ENCODE assay signal across 20 mouse cellular contexts in the genomic region with DNA sequence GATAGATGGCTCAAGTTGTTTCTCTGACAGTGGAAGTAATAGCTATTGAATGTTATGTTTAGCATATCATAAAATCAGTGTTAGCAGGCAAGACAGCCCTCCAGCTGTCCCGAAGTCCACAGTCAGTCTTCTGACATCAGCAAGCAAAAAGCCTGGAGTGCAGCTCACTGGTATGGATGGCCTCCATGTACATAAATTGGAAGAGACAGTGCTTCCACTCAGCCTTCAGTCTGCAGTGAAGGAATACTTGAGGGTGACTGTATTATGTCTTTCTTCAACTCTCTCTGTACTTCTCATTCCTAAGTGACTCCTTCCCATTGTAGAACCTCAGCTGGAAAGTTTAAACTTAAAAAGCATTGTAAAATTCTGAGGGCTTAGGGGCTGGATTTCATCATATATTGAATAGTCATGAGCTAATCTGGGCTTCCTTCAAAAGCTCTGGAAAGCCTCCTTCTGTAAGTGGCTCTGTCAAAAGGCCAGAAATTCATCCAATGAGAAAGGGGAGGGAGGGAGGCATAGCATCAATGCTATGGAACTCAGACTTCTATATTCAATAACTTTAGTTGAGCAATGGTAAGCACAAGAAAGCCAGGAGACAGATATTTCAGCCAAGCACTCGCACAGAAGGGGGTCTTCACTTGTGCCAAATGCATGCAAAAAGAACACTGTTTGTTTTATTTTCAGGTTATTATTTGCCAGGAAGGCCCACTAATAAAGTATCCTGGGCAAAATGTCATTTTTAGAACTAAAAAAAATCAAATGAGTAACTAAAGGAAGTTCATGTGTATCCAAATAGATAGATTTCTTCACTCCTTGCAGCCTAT.
DNase-seq lines count a peak whose midpoint lies in the region; ATAC-seq and TF ChIP-seq lines count a peak whose summit lies in the region.
"Had no signal": no experiment of that assay in that cellular context is flagged by ENCODE, and none has a peak within 500 bp of the region (broad histone marks: within the 10 kb centered on the region; RNA-seq: fewer than 3 reads in every experiment).

No protein-coding gene starts in this region.

- no peaks in the 10 kb centered on the region for H3K36me3 ChIP-seq in kidney, postnatal 0 days (ENCODE audit: insufficient read depth, low read length)
- H3K36me3 ChIP-seq in forebrain, embryonic 14.5 days (ENCODE audit: control insufficient read depth, insufficient read depth, low read length) = no peaks in the 10 kb centered on the region
- H3K36me3 ChIP-seq: hindbrain, embryonic 15.5 days; liver, embryonic 12.5 days; midbrain, embryonic 13.5 days had no signal

- H3K9ac ChIP-seq in kidney, postnatal 0 days (ENCODE audit: low read depth, low read length) = no peak overlapping the region
- no peak overlapping the region for H3K9ac ChIP-seq in forebrain, embryonic 14.5 days (ENCODE audit: low read length)
- H3K9ac ChIP-seq: hindbrain, embryonic 15.5 days; liver, embryonic 12.5 days; lung, embryonic 14.5 days; midbrain, embryonic 13.5 days had no signal

- no peak overlapping the region for H3K4me2 ChIP-seq in kidney, postnatal 0 days (ENCODE audit: low read length)
- H3K4me2 ChIP-seq in forebrain, embryonic 14.5 days (ENCODE audit: low read length) = no peak overlapping the region
- H3K4me2 ChIP-seq: hindbrain, embryonic 15.5 days; liver, embryonic 12.5 days; lung, embryonic 14.5 days; midbrain, embryonic 13.5 days had no signal

- no peaks in the 10 kb centered on the region for H3K9me3 ChIP-seq in kidney, postnatal 0 days (replicated peaks; ENCODE audit: low read length)
- no peaks in the 10 kb centered on the region for H3K9me3 ChIP-seq in forebrain, embryonic 14.5 days (replicated peaks; ENCODE audit: control insufficient read depth, low read length)
- H3K9me3 ChIP-seq: hindbrain, embryonic 15.5 days; liver, embryonic 12.5 days; midbrain, embryonic 13.5 days had no signal

- no peaks in the 10 kb centered on the region for H3K27me3 ChIP-seq in kidney, postnatal 0 days (ENCODE audit: insufficient read depth, low read length)
- no peaks in the 10 kb centered on the region for H3K27me3 ChIP-seq in forebrain, embryonic 14.5 days (replicated peaks; ENCODE audit: control insufficient read depth, insufficient read depth, low read length)
- H3K27me3 ChIP-seq: hindbrain, embryonic 15.5 days; liver, embryonic 12.5 days; megakaryocyte, embryonic 14.5 days; midbrain, embryonic 13.5 days had no signal

- no peak for TF ChIP-seq CTCF in kidney, postnatal 0 days (IDR thresholded peaks at IDR 0.05; ENCODE audit: low read depth)
- TF ChIP-seq CTCF in brain, embryonic 14.5 days (IDR thresholded peaks at IDR 0.05; ENCODE audit: borderline replicate concordance, extremely low read depth, insufficient read depth, insufficient read length) = no peak

- ATAC-seq in kidney, postnatal 0 days (replicated peaks; ENCODE audit: low FRiP score, low read depth) = no peak
- ATAC-seq in granulocyte monocyte progenitor cell, adult 5-6 weeks (replicated peaks; ENCODE audit: poor library complexity, severe bottlenecking) = no peak
- no peak for ATAC-seq in forebrain, embryonic 14.5 days
- ATAC-seq: liver, embryonic 12.5 days; midbrain, embryonic 13.5 days had no signal

- DNase-seq in cerebellum, adult 11 months = peak; percentile 9
- DNase-seq in cerebellum, postnatal 4 days (ENCODE audit: low spot score in 2 of 2) = no peak
- peak; percentile 49 for DNase-seq in kidney, postnatal 0 days (ENCODE audit: low spot score)
- no peak for DNase-seq in kidney, postnatal 25 days
- peak; percentile 24 for DNase-seq in brain, embryonic 14.5 days (ENCODE audit: low read depth)
- DNase-seq in cerebellum, postnatal 25 days = peak; percentile 47 to 66
- DNase-seq in forebrain, embryonic 14.5 days (ENCODE audit: low spot score) = no peak
- DNase-seq: adrenal gland, postnatal 25 days; gastrocnemius, postnatal 36 days; heart, postnatal 36 days; kidney, adult 18-20 months; lung, embryonic 14.5 days; lung, postnatal 36 days; right cerebral cortex, postnatal 14 days; thymus, postnatal 25 days had no signal

- 69% methylated on average over 2 of the region's 2 CpGs for WGBS in kidney, postnatal 0 days
- 84% methylated on average over 2 of the region's 2 CpGs for whole genome bisulfite sequencing in forebrain, embryonic 14.5 days

- no peak for TF ChIP-seq POLR2A in brain, embryonic 14.5 days (IDR thresholded peaks at IDR 0.05; ENCODE audit: borderline replicate concordance, extremely low read depth, insufficient read depth, insufficient read length, poor library complexity, severe bottlenecking)

- H3K27ac ChIP-seq in kidney, postnatal 0 days = no peak overlapping the region
- no peak overlapping the region for H3K27ac ChIP-seq in forebrain, embryonic 14.5 days (ENCODE audit: low read depth, low read length)
- H3K27ac ChIP-seq: hindbrain, embryonic 15.5 days; liver, embryonic 12.5 days; midbrain, embryonic 13.5 days had no signal

- H3K4me3 ChIP-seq in kidney, postnatal 0 days (replicated peaks; ENCODE audit: low read depth, low read length) = no peak overlapping the region
- no peak overlapping the region for H3K4me3 ChIP-seq in forebrain, embryonic 14.5 days (ENCODE audit: low read depth, low read length)
- H3K4me3 ChIP-seq: hindbrain, embryonic 15.5 days; liver, embryonic 12.5 days; megakaryocyte, embryonic 14.5 days; midbrain, embryonic 13.5 days had no signal

- no peaks in the 10 kb centered on the region for H3K4me1 ChIP-seq in kidney, postnatal 0 days (replicated peaks; ENCODE audit: insufficient read depth, low read length)
- no peaks in the 10 kb centered on the region for H3K4me1 ChIP-seq in forebrain, embryonic 14.5 days (ENCODE audit: control insufficient read depth, insufficient read depth, low read length)
- H3K4me1 ChIP-seq: hindbrain, embryonic 15.5 days; liver, embryonic 12.5 days; megakaryocyte, embryonic 14.5 days; midbrain, embryonic 13.5 days had no signal

Comparison
In these comparisons a context has a peak if more than half of its experiments do, and no peak if none do; other contexts are left out.
1. DNase-seq: peak in cerebellum, adult 11 months (single experiment), kidney, postnatal 0 days (single experiment), brain, embryonic 14.5 days (single experiment) and cerebellum, postnatal 25 days (2 of 2); none in cerebellum, postnatal 4 days (0 of 2), kidney, postnatal 25 days (0 of 2) and forebrain, embryonic 14.5 days (single experiment).